Mouse (Mus musculus) C2C12 (cell line): ENCODE measurements at regions not wholly inside any gene's neighbourhood (a gene's known extent, or its start where the extent isn't known, plus 50 kb on each side); places are given as distances from the start of the nearest gene placed in this dataset.

Experiments
- CTCF ChIP-seq: IDR thresholded peaks from one replicate; pipeline ENCODE4 v1.5.1; 2011; ENCODE audit not compliant: control insufficient read depth, insufficient read depth, insufficient read length
- FOSL1 ChIP-seq: IDR thresholded peaks from one replicate; pipeline ENCODE4 v1.8.0; 2011; ENCODE audit warnings: mild to moderate bottlenecking, low read length; ENCODE audit not compliant: poor library complexity, insufficient read depth, severe bottlenecking
- MAX ChIP-seq: IDR thresholded peaks from one replicate; pipeline ENCODE4 v1.6.1; 2011; ENCODE audit warnings: mild to moderate bottlenecking, control low read depth
- MYOD1 ChIP-seq: IDR thresholded peaks from one replicate; pipeline ENCODE4 v1.6.1; 2011; ENCODE audit warnings: low read depth; ENCODE audit not compliant: control insufficient read depth, insufficient read length
- USF1 ChIP-seq: IDR thresholded peaks from one replicate; pipeline ENCODE4 v1.6.1; 2011; ENCODE audit warnings: low read depth, mild to moderate bottlenecking, control low read depth, moderate library complexity

- TF ChIP-seq CTCF = no peak
- no peak for TF ChIP-seq MAX
- TF ChIP-seq MYOD1 = no peak
- TF ChIP-seq FOSL1 = no peak
- no peak for TF ChIP-seq USF1
Observed at GRCm38 (mm10) chr5:63351108-63351507, 297.8 kb upstream of the Nwd2 start.
